Mouse (Mus musculus): Measurements from ENCODE around the gene Platr17. TPM values are rescaled to one million over a fixed set of nuclear protein-coding genes. Genes with fewer than 3 reads are reported as not detected.
"Not testable (repeated sequence)": the region's sequence is repeated elsewhere in the genome, so short reads cannot be mapped to it uniquely, and the experiment has no call there.

Platr17 gene
- polyA plus RNA-seq, 1 experiment from 2014 or later, result 0.30 TPM

DNA sequence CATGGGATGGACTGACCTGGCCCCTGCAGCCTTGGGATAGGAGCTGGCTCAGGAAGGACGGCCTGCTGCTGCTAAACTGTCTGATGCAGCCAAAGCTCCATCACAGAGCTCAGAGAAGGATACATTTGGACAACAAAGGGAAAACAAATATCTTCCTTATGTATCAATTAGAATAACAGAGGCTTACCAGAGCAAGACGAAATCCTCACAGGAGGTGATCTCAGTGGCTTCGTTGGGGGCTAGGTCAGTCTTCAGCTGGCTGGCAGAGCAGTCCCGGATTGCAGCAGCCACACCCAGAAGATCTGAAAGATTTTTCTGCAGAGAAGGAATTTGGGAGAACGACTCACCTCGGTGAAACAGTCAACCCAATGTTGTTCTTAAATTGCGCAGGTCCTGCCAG, 12.5 kb upstream of the Platr17 start:
- H3K4me3 ChIP-seq, result no peak overlapping the region
- WGBS, result 16% methylated on average over 7 of the region's 7 CpGs
- no peak overlapping the region for H3K27ac ChIP-seq (replicated peaks)
- peaks cover 19% of the 10 kb centered on the region for H3K4me1 ChIP-seq
- H3K27me3 ChIP-seq (ENCODE audit: low read depth, poor library complexity, severe bottlenecking), result no peaks in the 10 kb centered on the region
- 0 out of 2 replicates have a peak, but pooled peaks cover 4% of the 10 kb centered on the region for H3K36me3 ChIP-seq
- DNase-seq (ENCODE audit: low spot score), result no peak
- H3K9me3 ChIP-seq (replicated peaks), result no peaks in the 10 kb centered on the region

DNA sequence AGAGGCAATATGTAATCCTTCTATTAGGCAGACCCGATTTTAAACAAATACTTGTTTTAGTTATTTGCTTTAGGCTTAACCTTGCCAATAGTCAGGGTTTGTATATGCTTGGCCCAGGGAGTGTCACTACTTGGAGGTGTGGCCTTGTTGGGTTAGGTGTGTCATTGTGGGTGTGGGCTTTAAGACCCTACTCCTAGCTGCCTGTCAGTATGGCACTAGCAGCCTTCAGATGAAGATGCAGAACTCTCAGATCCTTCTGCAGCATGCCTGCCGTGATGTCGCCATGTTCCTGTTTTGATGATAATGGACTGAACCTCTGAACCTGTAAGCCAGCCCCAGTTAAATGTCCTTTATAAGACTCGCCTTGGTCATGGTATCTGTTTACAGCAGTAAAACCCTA, 11.9 kb upstream of the Platr17 start:
- not testable (repeated sequence) for H3K27me3 ChIP-seq (ENCODE audit: low read depth, poor library complexity, severe bottlenecking); H3K27ac ChIP-seq (replicated peaks); DNase-seq (ENCODE audit: low spot score); H3K9me3 ChIP-seq (replicated peaks); H3K4me3 ChIP-seq; H3K36me3 ChIP-seq
- H3K4me1 ChIP-seq, result peaks cover 15% of the 10 kb centered on the region
- 76% methylated on average over 4 of the region's 4 CpGs for WGBS

DNA sequence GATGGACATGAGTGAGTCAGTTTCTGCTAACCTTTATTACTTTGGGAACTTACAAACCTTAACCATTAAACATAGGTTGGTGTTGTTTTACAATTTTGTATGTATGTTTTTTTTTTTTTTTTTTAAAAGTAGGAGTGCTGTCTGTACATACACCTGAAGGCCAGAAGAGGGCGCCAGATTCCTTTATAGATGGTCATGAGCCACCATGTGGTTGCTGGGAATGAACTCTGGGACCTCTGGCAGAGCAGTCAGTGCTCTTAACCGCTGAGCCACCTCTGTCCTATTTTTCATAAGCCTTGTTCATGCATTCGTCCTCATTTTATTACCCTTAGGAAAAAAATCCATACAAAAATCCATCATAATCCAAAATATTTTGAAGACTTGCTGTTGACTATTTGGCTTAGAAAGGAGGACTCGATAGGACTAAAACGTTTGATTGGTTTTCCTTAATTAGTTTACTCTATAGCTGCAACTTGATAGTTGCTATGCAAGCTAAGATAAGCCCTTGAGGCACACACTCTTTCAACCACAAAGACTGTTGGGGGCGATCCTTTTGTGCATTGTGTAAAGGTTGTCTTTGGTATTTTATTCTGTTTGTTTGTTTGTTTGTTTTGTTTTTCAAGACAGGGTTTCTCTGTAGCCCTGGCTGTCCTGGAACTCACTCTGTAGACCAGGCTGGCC, 7.7 kb upstream of the Platr17 start:
- Histone ChIP-seq H3K4me3 (no peak overlapping the region), H3K36me3 (no peaks in the 10 kb centered on the region), H3K27ac (replicated peaks) (no peak overlapping the region), H3K4me1 (no peaks in the 10 kb centered on the region), H3K27me3 (ENCODE audit: low read depth, poor library complexity, severe bottlenecking) (no peaks in the 10 kb centered on the region), H3K9me3 (replicated peaks) (no peaks in the 10 kb centered on the region)
- WGBS, result 43% methylated on average over 6 of the region's 6 CpGs
- no peak for DNase-seq (ENCODE audit: low spot score)

DNA sequence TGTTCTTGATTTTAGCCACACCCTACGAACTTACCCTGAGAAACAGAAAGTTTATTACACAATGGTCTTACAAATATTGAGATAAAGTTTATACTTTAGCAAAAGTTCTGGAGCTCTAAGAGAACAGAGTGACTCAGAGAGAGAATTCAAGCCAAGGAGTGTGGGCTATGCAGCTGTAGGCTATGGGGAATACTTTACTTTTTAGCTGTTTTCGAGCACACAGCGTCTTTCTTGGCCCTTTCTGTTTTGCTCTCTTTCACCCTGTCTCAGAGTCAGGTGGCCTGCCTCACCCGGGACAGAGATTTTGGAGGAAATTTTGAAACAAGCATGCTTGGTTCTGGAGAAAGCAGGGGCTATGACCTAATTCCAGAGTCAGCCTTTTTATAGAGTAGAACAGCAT, 6.7 kb upstream of the Platr17 start:
- WGBS, result 92% methylated on average over 4 of the region's 4 CpGs
- H3K27ac ChIP-seq (replicated peaks); H3K9me3 ChIP-seq (replicated peaks); H3K36me3 ChIP-seq; H3K27me3 ChIP-seq (ENCODE audit: low read depth, poor library complexity, severe bottlenecking); DNase-seq (ENCODE audit: low spot score); H3K4me1 ChIP-seq; H3K4me3 ChIP-seq: not testable (repeated sequence)

DNA sequence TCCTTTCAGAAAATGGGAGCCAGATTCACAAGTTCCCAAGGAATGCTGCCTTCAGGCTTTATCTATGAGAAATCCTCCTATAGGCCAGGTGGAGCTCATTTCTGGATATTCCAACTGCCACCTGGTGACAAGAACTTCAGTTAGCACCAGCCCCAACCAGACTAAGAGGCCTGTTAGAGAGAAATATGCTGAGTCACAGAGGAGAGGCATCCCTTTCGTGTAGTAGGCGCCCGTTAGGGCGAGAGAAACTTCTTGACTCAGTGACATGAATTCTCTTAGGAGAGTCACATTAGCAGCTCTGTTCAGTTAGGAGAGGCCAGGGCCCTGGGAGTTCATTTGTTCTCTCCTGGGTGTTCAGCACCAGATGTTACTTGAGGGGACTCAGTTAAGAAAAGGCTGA, 5.3 kb upstream of the Platr17 start:
- H3K9me3 ChIP-seq (replicated peaks), result no peaks in the 10 kb centered on the region
- H3K4me1 ChIP-seq, result peaks cover under 1% of the 10 kb centered on the region; the same call in 1 of the 2 replicates
- H3K27ac ChIP-seq (replicated peaks), result no peak overlapping the region
- H3K27me3 ChIP-seq (ENCODE audit: low read depth, poor library complexity, severe bottlenecking), result no peaks in the 10 kb centered on the region
- H3K36me3 ChIP-seq, result no peaks in the 10 kb centered on the region
- H3K4me3 ChIP-seq, result no peak overlapping the region
- 87% methylated on average over 4 of the region's 4 CpGs for WGBS
- no peak for DNase-seq (ENCODE audit: low spot score)

DNA sequence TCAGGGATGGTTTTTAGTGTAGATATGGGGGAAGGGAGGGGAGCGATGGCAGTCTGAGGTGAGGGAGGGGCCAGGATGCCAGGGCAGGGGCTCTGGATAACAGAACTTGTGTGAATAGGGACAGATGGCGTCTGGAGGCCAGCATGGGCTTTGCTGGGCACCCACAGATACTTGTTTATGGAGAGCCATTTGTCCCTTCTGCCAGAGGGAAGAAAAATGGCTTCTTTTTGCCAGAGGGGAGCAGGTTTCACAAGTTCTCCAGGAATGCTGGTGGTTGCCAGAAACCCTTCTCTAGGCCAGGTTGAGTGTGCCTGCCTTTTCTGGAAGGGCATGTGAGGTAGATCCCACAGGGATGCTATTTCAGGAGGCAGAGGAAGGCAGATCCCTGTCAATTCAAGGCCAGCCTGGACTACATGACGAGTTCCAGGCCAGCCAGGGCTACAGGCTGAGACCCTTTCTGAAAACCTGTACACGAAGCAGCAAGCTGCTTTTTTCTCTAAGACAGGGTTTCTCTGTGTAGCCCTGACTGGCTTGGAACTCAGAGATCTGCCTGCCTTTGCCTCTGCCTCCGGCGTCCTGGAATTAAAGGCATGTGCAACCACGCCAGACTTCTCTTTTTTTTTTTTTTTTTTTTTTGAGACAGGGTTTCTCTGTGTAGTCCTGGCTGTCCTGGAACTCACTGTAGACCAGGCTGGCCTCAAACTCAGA, 4.5 kb upstream of the Platr17 start:
- WGBS, result 88% methylated on average over 7 of the region's 7 CpGs
- Histone ChIP-seq H3K27me3 (ENCODE audit: low read depth, poor library complexity, severe bottlenecking) (no peaks in the 10 kb centered on the region), H3K27ac (replicated peaks) (no peak overlapping the region), H3K9me3 (replicated peaks) (no peaks in the 10 kb centered on the region), H3K36me3 (no peaks in the 10 kb centered on the region), H3K4me1 (peaks cover 5% of the 10 kb centered on the region), H3K4me3 (no peak overlapping the region)
- DNase-seq (ENCODE audit: low spot score), result no peak

DNA sequence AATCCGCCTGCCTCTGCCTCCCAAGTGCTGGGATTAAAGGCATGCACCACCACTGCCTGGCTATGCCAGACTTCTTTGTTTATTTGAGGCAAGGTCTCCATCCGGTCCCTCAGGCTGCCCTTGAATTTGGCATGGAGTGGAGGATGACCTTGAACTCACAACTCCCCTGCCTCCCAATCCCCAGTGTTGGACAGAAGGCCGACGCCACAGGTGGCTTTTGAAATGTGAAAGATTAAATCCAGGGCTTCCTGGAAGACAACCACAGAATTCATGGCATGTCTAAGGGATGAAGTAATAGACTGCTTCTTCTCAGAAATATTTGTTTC, 4.0 kb upstream of the Platr17 start:
- Histone ChIP-seq H3K27ac (replicated peaks) (no peak overlapping the region), H3K4me1 (peaks cover 5% of the 10 kb centered on the region), H3K27me3 (ENCODE audit: low read depth, poor library complexity, severe bottlenecking) (no peaks in the 10 kb centered on the region), H3K36me3 (no peaks in the 10 kb centered on the region), H3K9me3 (replicated peaks) (no peaks in the 10 kb centered on the region), H3K4me3 (no peak overlapping the region)
- WGBS, result 86% methylated on average over 4 of the region's 4 CpGs
- DNase-seq (ENCODE audit: low spot score), result no peak

DNA sequence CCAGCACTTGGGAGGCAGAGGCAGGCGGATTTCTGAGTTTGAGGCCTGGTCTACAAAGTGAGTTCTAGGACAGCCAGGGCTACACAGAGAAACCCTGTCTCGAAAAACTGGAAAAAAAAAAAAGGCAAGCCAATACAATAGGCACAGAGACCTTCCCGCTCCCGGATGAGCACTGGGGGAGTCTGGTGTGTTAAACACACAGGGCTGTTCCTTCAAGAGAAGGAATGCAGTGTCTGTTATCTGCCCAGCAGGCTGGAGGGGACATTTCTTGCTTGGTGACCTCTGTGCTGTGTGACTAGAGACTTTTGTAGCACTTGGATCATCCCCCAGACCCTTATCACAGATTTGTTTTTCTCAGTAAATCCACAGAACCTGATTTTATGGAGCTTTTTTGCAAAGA, 3.3 kb upstream of the Platr17 start:
- H3K27me3 ChIP-seq (ENCODE audit: low read depth, poor library complexity, severe bottlenecking), result peaks cover 1% of the 10 kb centered on the region; the same call in 1 of the 2 replicates
- no peaks in the 10 kb centered on the region for H3K9me3 ChIP-seq (replicated peaks)
- no peak overlapping the region for H3K27ac ChIP-seq (replicated peaks)
- H3K4me1 ChIP-seq, result peaks cover 5% of the 10 kb centered on the region
- H3K4me3 ChIP-seq, result no peak overlapping the region
- H3K36me3 ChIP-seq, result no peaks in the 10 kb centered on the region
- 87% methylated on average over 4 of the region's 4 CpGs for WGBS
- no peak for DNase-seq (ENCODE audit: low spot score)

DNA sequence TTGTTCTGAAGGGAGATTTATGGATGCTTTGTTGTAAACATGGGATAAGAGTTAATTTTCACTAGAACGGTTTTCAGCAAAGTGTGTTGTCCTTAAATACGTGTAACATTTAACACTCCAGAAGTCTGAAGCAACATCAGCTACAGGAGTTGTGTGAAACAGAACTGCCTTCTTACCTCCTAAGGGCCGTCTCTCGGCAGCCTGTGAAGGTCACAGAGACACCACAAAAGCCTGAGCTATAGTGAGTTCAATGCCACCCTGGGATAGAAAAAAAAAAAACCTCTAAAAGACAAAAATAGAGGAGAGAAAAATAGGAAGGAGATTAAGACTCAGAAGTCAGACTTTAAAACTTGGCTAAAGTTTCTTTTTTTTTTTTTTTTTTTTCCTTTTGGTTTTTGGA, 2.9 kb upstream of the Platr17 start:
- Histone ChIP-seq H3K36me3 (no peaks in the 10 kb centered on the region), H3K4me1 (peaks cover 5% of the 10 kb centered on the region), H3K9me3 (replicated peaks) (no peaks in the 10 kb centered on the region), H3K27me3 (ENCODE audit: low read depth, poor library complexity, severe bottlenecking) (peaks cover 6% of the 10 kb centered on the region; the same call in 1 of the 2 replicates), H3K27ac (replicated peaks) (no peak overlapping the region), H3K4me3 (no peak overlapping the region)
- no peak for DNase-seq (ENCODE audit: low spot score)
- WGBS, result 88% methylated on average over 4 of the region's 4 CpGs

DNA sequence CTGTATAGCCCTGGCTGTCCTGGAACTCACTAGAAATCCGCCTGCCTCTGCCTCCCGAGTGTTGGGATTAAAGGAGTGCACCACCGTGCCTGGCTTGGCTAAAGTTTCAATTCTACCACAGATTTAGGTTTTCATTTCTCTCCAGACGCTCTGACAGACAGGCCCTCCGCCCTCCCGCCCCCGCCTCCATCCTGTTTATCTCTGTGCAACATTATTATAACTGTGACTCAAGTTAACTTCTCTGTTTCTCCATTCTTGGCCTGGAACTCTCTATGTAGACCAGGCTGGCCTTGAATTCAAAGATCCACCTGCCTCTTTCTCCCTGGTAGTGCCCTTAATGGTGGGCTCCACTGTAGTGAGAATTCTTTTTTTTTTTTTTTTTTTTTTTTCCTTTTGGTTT, 2.4 kb upstream of the Platr17 start:
- H3K36me3 ChIP-seq, result no peaks in the 10 kb centered on the region
- peaks cover 5% of the 10 kb centered on the region for H3K4me1 ChIP-seq
- WGBS, result 85% methylated on average over 7 of the region's 7 CpGs
- DNase-seq (ENCODE audit: low spot score), result no peak
- H3K27me3 ChIP-seq (ENCODE audit: low read depth, poor library complexity, severe bottlenecking), result peaks cover 7% of the 10 kb centered on the region; the same call in 1 of the 2 replicates
- no peak overlapping the region for H3K27ac ChIP-seq (replicated peaks)
- no peak overlapping the region for H3K4me3 ChIP-seq
- H3K9me3 ChIP-seq (replicated peaks), result no peaks in the 10 kb centered on the region

DNA sequence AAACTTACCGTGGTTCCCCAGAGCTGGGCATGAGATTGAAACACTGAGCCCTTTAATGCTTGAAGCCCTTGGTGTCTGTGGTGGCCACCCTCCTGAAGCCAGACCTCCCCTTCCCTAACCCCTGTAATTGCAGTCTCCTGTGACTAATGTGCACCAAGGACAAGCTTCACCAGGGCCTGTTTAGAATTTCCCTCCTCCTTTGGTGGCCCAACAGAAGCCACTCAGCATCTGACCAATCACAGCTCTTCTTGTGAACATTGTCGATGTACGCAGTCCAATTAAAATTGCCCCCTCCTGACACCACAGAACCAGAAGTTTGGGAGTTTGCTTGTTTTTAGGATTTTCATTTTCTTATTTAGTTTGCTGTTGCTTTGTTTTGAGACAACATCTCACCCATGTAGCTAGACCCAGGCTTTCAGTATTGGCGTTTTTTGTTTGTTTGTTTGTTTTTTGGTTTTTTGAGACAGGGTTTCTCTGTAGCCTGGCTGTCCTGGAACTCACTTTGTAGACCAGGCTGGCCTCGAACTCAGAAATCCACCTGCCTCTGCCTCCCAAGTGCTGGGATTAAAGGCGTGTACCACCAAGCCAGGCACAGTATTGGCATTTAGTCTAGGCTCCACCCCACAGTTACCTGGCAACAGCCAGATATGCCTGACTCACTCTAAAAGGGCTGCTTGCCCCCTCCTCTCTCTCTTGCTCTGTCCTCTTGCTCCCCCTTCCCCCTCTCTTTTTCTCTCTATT, 854 bp upstream of the Platr17 start:
- H3K27ac ChIP-seq (replicated peaks); H3K4me3 ChIP-seq; H3K27me3 ChIP-seq (ENCODE audit: low read depth, poor library complexity, severe bottlenecking); H3K9me3 ChIP-seq (replicated peaks); H3K36me3 ChIP-seq; DNase-seq (ENCODE audit: low spot score): not testable (repeated sequence)
- H3K4me1 ChIP-seq, result peaks cover 17% of the 10 kb centered on the region
- WGBS, result 80% methylated on average over 6 of the region's 6 CpGs

DNA sequence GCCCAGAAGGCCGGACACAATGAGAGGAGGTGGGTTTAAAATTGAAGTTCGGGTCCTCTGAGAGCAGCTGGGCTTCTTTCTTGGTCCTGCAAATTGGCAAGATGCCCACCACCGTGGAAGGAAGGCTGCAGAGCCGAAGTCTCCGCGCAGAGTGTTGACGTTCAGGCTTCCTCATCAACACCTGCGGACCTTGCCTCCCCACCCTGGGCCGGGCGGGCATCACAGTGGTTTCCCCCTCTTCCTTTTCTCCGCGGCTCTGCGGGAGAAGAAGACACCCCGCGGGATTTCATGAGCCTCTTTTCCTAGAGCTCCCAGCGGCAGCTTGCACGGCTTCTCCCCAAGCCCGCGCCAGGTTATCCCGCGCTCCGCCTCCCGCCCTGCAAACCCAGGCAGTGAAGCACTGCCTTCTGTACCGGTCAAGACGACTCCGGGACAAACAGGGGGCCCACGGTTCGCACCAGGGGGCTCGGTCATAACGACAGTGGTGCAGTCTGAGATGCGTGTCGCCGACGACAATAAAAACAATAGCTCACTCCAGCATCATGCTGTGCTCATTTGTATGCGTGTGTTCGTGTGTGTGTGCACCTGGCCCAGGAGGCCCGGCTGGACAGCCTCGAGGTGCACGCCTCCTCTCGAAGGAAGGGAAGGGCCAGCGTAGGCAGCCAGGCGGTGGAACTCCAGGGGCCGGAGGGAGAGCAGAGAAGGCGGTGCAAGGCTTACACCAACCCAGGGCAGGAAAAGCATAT, 3.6 kb downstream of the Platr17 start:
- under 1% methylated on average over 44 of the region's 44 CpGs for WGBS
- Histone ChIP-seq H3K4me1 (peaks cover 39% of the 10 kb centered on the region), H3K36me3 (peaks cover 32% of the 10 kb centered on the region), H3K9me3 (replicated peaks) (no peaks in the 10 kb centered on the region), H3K27ac (replicated peaks) (peak overlapping the region; percentile 91), H3K27me3 (ENCODE audit: low read depth, poor library complexity, severe bottlenecking) (peaks cover 7% of the 10 kb centered on the region; the same call in 1 of the 2 replicates), H3K4me3 (peak overlapping the region; percentile 85)
- peak; percentile 54 for DNase-seq (ENCODE audit: low spot score)
